Mouse (Mus musculus) MEL (cell line): ENCODE results near the gene Prex1. TPM values are rescaled to one million over a fixed set of nuclear protein-coding genes. Genes with fewer than 3 reads are reported as not detected.
A peak's percentile ranks its signal among the peaks of the same experiment; 100 is the strongest.

ENCODE experiments used
- DNase-seq: peaks from one replicate; pipeline ENCODE4 v3.0.0; 2011; ENCODE audit warnings: low read depth, low spot score
- H3K27ac ChIP-seq: 2 replicates; pipeline ENCODE4 v1.5.1; 2012; ENCODE audit warnings: low read depth, mild to moderate bottlenecking, control low read depth, low read length, moderate library complexity; ENCODE audit not compliant: control insufficient read depth
- H3K27me3 ChIP-seq, 2 experiments: fragments of 150-350 bp in 1 of 2; sonication (generic) in 1 of 2; 2 replicates each; pipeline ENCODE4 v1.6.1; 2012; ENCODE audit warnings: low read length in 2 of 2, mild to moderate bottlenecking in 2 of 2, improper control_type of control experiment in 1 of 2, moderate library complexity in 1 of 2; ENCODE audit not compliant: insufficient read depth in 2 of 2, control insufficient read depth in 1 of 2
- H3K36me3 ChIP-seq, 2 experiments: 2 replicates each; pipeline ENCODE4 v1.6.1; 2012 to 2014; ENCODE audit warnings: low read length in 2 of 2, improper control_type of control experiment in 1 of 2, inconsistent platforms in 1 of 2, mild to moderate bottlenecking in 1 of 2; ENCODE audit not compliant: insufficient read depth in 2 of 2, control insufficient read depth in 1 of 2
- H3K4me1 ChIP-seq, 2 experiments: fragments of 150-350 bp in 1 of 2; sonication (generic) in 1 of 2; 2 replicates each; pipeline ENCODE4 v1.6.1; 2012; ENCODE audit warnings: low read length in 2 of 2, improper control_type of control experiment in 1 of 2, mild to moderate bottlenecking in 1 of 2; ENCODE audit not compliant: insufficient read depth in 2 of 2, control insufficient read depth in 1 of 2
- H3K4me3 ChIP-seq, 2 experiments: fragments of 150-350 bp in 1 of 2; sonication (generic) in 1 of 2; 2 replicates each; pipeline ENCODE4 v1.5.1; 2012; ENCODE audit warnings: low read depth in 2 of 2, low read length in 2 of 2, mild to moderate bottlenecking in 2 of 2, moderate library complexity in 2 of 2, control low read depth in 1 of 2, improper control_type of control experiment in 1 of 2; ENCODE audit not compliant: control insufficient read depth in 1 of 2, insufficient read depth in 1 of 2
- H3K79me2 ChIP-seq: 2 replicates; pipeline ENCODE4 v1.6.1; 2012; ENCODE audit warnings: mild to moderate bottlenecking, low read length, moderate library complexity; ENCODE audit not compliant: control insufficient read depth, poor library complexity, insufficient read depth
- H3K9ac ChIP-seq: 2 replicates; pipeline ENCODE4 v1.6.1; 2012; ENCODE audit warnings: low read depth, mild to moderate bottlenecking, control low read depth, low read length, moderate library complexity; ENCODE audit not compliant: control insufficient read depth, poor library complexity, severe bottlenecking
- H3K9me3 ChIP-seq: fragments of 150-350 bp; sonication (generic); replicated peaks from 2 replicates; pipeline ENCODE4 v1.6.1; 2012; ENCODE audit warnings: mild to moderate bottlenecking, low read length, improper control_type of control experiment, moderate library complexity; ENCODE audit not compliant: insufficient read depth
- BHLHE40 ChIP-seq: IDR thresholded peaks from 2 replicates; pipeline ENCODE4 v1.6.1; 2012; ENCODE audit warnings: low read depth, mild to moderate bottlenecking, inconsistent platforms, low read length, improper control_type of control experiment, borderline replicate concordance
- CHD1 ChIP-seq: IDR thresholded peaks from 2 replicates; pipeline ENCODE4 v1.6.1; 2012; ENCODE audit warnings: low read depth, mild to moderate bottlenecking, inconsistent platforms, low read length, improper control_type of control experiment
- CHD2 ChIP-seq: IDR thresholded peaks from 2 replicates; pipeline ENCODE4 v1.6.1; 2011; ENCODE audit warnings: low read length, improper control_type of control experiment
- CTCF ChIP-seq, 3 experiments: IDR thresholded peaks in 2 of 3; conservative IDR thresholded peaks in 1 of 3; 2 replicates each; pipeline ENCODE4 v1.5.1; 2011 to 2012; ENCODE audit warnings: low read length in 3 of 3, low read depth in 2 of 3, mild to moderate bottlenecking in 2 of 3, improper control_type of control experiment in 1 of 3, inconsistent platforms in 1 of 3, mixed read lengths in 1 of 3, moderate library complexity in 1 of 3; ENCODE audit not compliant: control insufficient read depth in 1 of 3, insufficient read depth in 1 of 3, poor library complexity in 1 of 3, severe bottlenecking in 1 of 3
- E2F4 ChIP-seq: IDR thresholded peaks from 2 replicates; pipeline ENCODE4 v1.6.1; 2011; ENCODE audit warnings: low read depth, low read length, improper control_type of control experiment, borderline replicate concordance
- EP300 ChIP-seq, 2 experiments: IDR thresholded peaks; 2 replicates each; pipeline ENCODE4 v1.6.1; 2011; ENCODE audit warnings: improper control_type of control experiment in 2 of 2, low read length in 2 of 2, low read depth in 1 of 2, mild to moderate bottlenecking in 1 of 2
- ETS1 ChIP-seq: IDR thresholded peaks from 2 replicates; pipeline ENCODE4 v1.6.1; 2012; ENCODE audit warnings: low read depth, mild to moderate bottlenecking, inconsistent platforms, low read length, improper control_type of control experiment, moderate library complexity
- GABPA ChIP-seq: IDR thresholded peaks from 2 replicates; pipeline ENCODE4 v1.6.1; 2012; ENCODE audit warnings: low read depth, mild to moderate bottlenecking, inconsistent platforms, low read length, improper control_type of control experiment, moderate library complexity
- GATA1 ChIP-seq: IDR thresholded peaks from 2 replicates; pipeline ENCODE4 v1.6.1; 2011; ENCODE audit warnings: low read depth, low read length, improper control_type of control experiment
- HCFC1 ChIP-seq: IDR thresholded peaks from 2 replicates; pipeline ENCODE4 v1.6.1; 2012; ENCODE audit warnings: low read depth, mild to moderate bottlenecking, inconsistent platforms, low read length, improper control_type of control experiment, moderate library complexity
- JUND ChIP-seq: IDR thresholded peaks from 2 replicates; pipeline ENCODE4 v1.6.1; 2011; ENCODE audit warnings: low read depth, mild to moderate bottlenecking, improper control_type of control experiment, low read length
- KAT2A ChIP-seq: conservative IDR thresholded peaks from 2 replicates; pipeline ENCODE4 v1.6.1; 2012; ENCODE audit warnings: low read depth, low read length, improper control_type of control experiment, inconsistent platforms
- MAFK ChIP-seq: IDR thresholded peaks from 2 replicates; pipeline ENCODE4 v1.6.1; 2011; ENCODE audit warnings: low read depth, mild to moderate bottlenecking, low read length, improper control_type of control experiment, borderline replicate concordance
- MAX ChIP-seq: IDR thresholded peaks from 2 replicates; pipeline ENCODE4 v1.6.1; 2011; ENCODE audit warnings: low read length, improper control_type of control experiment
- MAZ ChIP-seq: IDR thresholded peaks from 2 replicates; pipeline ENCODE4 v1.6.1; 2012; ENCODE audit warnings: low read depth, mild to moderate bottlenecking, inconsistent platforms, low read length, improper control_type of control experiment
- MEF2A ChIP-seq: IDR thresholded peaks from 2 replicates; pipeline ENCODE4 v1.6.1; 2014; ENCODE audit warnings: low read depth, mild to moderate bottlenecking, inconsistent platforms, low read length, improper control_type of control experiment; ENCODE audit not compliant: poor library complexity, insufficient replicate concordance, severe bottlenecking; ENCODE audit errors: extremely low read depth
- MXI1 ChIP-seq: IDR thresholded peaks from 2 replicates; pipeline ENCODE4 v1.6.1; 2011; ENCODE audit warnings: mild to moderate bottlenecking, low read depth, low read length, improper control_type of control experiment
- MYB ChIP-seq: IDR thresholded peaks from 2 replicates; pipeline ENCODE4 v1.6.1; 2011; ENCODE audit warnings: mild to moderate bottlenecking, low read depth, low read length, improper control_type of control experiment
- MYC ChIP-seq: IDR thresholded peaks from 2 replicates; pipeline ENCODE4 v1.6.1; 2011; ENCODE audit warnings: low read depth, mild to moderate bottlenecking, low read length, improper control_type of control experiment, moderate library complexity
- NRF1 ChIP-seq: IDR thresholded peaks from 2 replicates; pipeline ENCODE4 v1.6.1; 2014; ENCODE audit warnings: low read depth, mild to moderate bottlenecking, inconsistent platforms, low read length, improper control_type of control experiment, moderate library complexity; ENCODE audit not compliant: poor library complexity, insufficient read depth, severe bottlenecking
- POLR2AphosphoS2 ChIP-seq: IDR thresholded peaks from 2 replicates; pipeline ENCODE4 v1.6.1; 2011; ENCODE audit warnings: low read length, improper control_type of control experiment
- POLR2AphosphoS5 ChIP-seq: IDR thresholded peaks from 2 replicates; pipeline ENCODE4 v1.6.1; 2012; ENCODE audit warnings: low read depth, borderline replicate concordance, mild to moderate bottlenecking, inconsistent platforms, low read length, moderate library complexity, mixed read lengths
- RAD21 ChIP-seq: IDR thresholded peaks from 2 replicates; pipeline ENCODE4 v1.6.1; 2011; ENCODE audit warnings: mild to moderate bottlenecking, low read depth, low read length, improper control_type of control experiment
- RCOR1 ChIP-seq: IDR thresholded peaks from 2 replicates; pipeline ENCODE4 v1.6.1; 2012; ENCODE audit warnings: low read depth, mild to moderate bottlenecking, inconsistent platforms, low read length, improper control_type of control experiment
- SMC3 ChIP-seq: IDR thresholded peaks from 2 replicates; pipeline ENCODE4 v1.6.1; 2011; ENCODE audit warnings: low read depth, low read length, improper control_type of control experiment
- TAL1 ChIP-seq: IDR thresholded peaks from 2 replicates; pipeline ENCODE4 v1.6.1; 2012; ENCODE audit warnings: mild to moderate bottlenecking, inconsistent platforms, low read length, moderate library complexity, mixed read lengths
- TBP ChIP-seq: IDR thresholded peaks from 2 replicates; pipeline ENCODE4 v1.8.0; 2011; ENCODE audit warnings: low read depth, low read length, improper control_type of control experiment
- TCF12 ChIP-seq: IDR thresholded peaks from 2 replicates; pipeline ENCODE4 v1.6.1; 2014; ENCODE audit warnings: low read depth, mild to moderate bottlenecking, inconsistent platforms, low read length, improper control_type of control experiment, moderate library complexity
- USF1 ChIP-seq: IDR thresholded peaks from 2 replicates; pipeline ENCODE4 v1.6.1; 2014; ENCODE audit warnings: low read depth, mild to moderate bottlenecking, inconsistent platforms, low read length, improper control_type of control experiment, moderate library complexity
- USF2 ChIP-seq, 2 experiments: IDR thresholded peaks; 2 replicates each; pipeline ENCODE4 v1.6.1; 2011 to 2012; ENCODE audit warnings: improper control_type of control experiment in 2 of 2, low read length in 2 of 2, borderline replicate concordance in 1 of 2, inconsistent platforms in 1 of 2, low read depth in 1 of 2, mild to moderate bottlenecking in 1 of 2; ENCODE audit not compliant: insufficient read depth in 1 of 2
- ZC3H11A ChIP-seq: IDR thresholded peaks from 2 replicates; pipeline ENCODE4 v1.6.1; 2012; ENCODE audit warnings: low read depth, mild to moderate bottlenecking, inconsistent platforms, low read length, improper control_type of control experiment
- ZKSCAN1 ChIP-seq: IDR thresholded peaks from 2 replicates; pipeline ENCODE4 v1.6.1; 2012; ENCODE audit warnings: low read depth, mild to moderate bottlenecking, inconsistent platforms, low read length, improper control_type of control experiment, moderate library complexity
- ZMIZ1 ChIP-seq: IDR thresholded peaks from 2 replicates; pipeline ENCODE4 v1.6.1; 2012; ENCODE audit warnings: low read depth, mild to moderate bottlenecking, inconsistent platforms, low read length, improper control_type of control experiment, moderate library complexity
- ZNF384 ChIP-seq: IDR thresholded peaks from 2 replicates; pipeline ENCODE4 v1.6.1; 2012; ENCODE audit warnings: low read depth, mild to moderate bottlenecking, inconsistent platforms, low read length, improper control_type of control experiment
- polyA plus RNA-seq, 2 experiments: library from polyadenylated mRNA; stranded (reverse) in 1 of 2; unstranded in 1 of 2; fragments of >175 nt in 1 of 2; fragments of >200 nt in 1 of 2; gene quantifications; 2 replicates each; pipeline versions ENCODE4 v1.2.1 to v1.2.4; 2012; ENCODE audit warnings: low replicate concordance in 2 of 2, low read depth in 1 of 2; ENCODE audit not compliant: insufficient read length in 2 of 2, insufficient read depth in 1 of 2, missing spikeins in 1 of 2
- total RNA-seq: library from RNA; depleted of rRNA; stranded (reverse); fragments of 300-350 nt; gene quantifications from 2 replicates; pipeline ENCODE4 v1.2.3, GENCODE M21; 2012

Gene Prex1
- total and polyA plus RNA-seq, 3 experiments: 8.0 to 33.1 (median 15.8) TPM

- H3K27ac ChIP-seq: no peak overlapping the region
- TF ChIP-seq HCFC1 (no peak), MAZ (no peak), GATA1 (peak; percentile 61; the same call in 1 of the 2 replicates), ZC3H11A (no peak), CTCF (IDR thresholded peaks at IDR 0.05 in 2 of 3, conservative IDR thresholded peaks at IDR 0.05 in 1 of 3; ENCODE audit: control insufficient read depth in 1 of 3, insufficient read depth in 1 of 3, low read depth in 2 of 3, low read length in 3 of 3, poor library complexity in 1 of 3, severe bottlenecking in 1 of 3) (no peak), POLR2AphosphoS2 (no peak), RCOR1 (no peak), TAL1 (no peak), MYC (no peak), TCF12 (no peak), MAFK (no peak), E2F4 (no peak), USF1 (no peak), MYB (no peak), ZNF384 (no peak), ZKSCAN1 (no peak), SMC3 (no peak), BHLHE40 (no peak), CHD2 (no peak), GABPA (no peak), POLR2AphosphoS5 (no peak), MXI1 (no peak), CHD1 (no peak), KAT2A (no peak), USF2 (IDR thresholded peaks at IDR 0.05; ENCODE audit: borderline replicate concordance in 1 of 2, insufficient read depth in 1 of 2, low read depth in 1 of 2, low read length in 2 of 2) (no peak), MEF2A (no peak), ETS1 (peak; percentile 74), TBP (0 out of 2 replicates have a peak, but pooled peaks have one; percentile 11), MAX (no peak), NRF1 (no peak), EP300 (IDR thresholded peaks at IDR 0.05; ENCODE audit: low read depth in 1 of 2, low read length in 2 of 2) (peak in 1 of 2 experiments; percentile 28; a peak in 2 of 4 replicates), JUND (no peak), RAD21 (no peak), ZMIZ1 (no peak)
These were observed 40.6 kb upstream of the Prex1 start for GRCm38 (mm10) chr2:166754194-166754593.

More at GRCm38 (mm10) chr2:166754194-166754593, 40.6 kb upstream of the Prex1 start:
- peak; percentile 81 for DNase-seq
- Histone ChIP-seq H3K27me3 (peaks cover 0 to 2% of the 10 kb centered on the region in 2 experiments; a peak in 1 of 4 replicates), H3K79me2 (no peaks in the 10 kb centered on the region), H3K4me3 (no peak overlapping the region), H3K9me3 (no peaks in the 10 kb centered on the region), H3K4me1 (peaks cover 0 to 17% of the 10 kb centered on the region in 2 experiments; a peak in 2 of 4 replicates), H3K9ac (no peak overlapping the region), H3K36me3 (peaks cover 0 to 8% of the 10 kb centered on the region in 2 experiments; a peak in 2 of 4 replicates)
